Mouse (Mus musculus) midbrain, embryonic 14.5 days (tissue): ENCODE results near the gene Cmas. TPM values are rescaled to one million over a fixed set of nuclear protein-coding genes. Genes with fewer than 3 reads are reported as not detected.

Source experiments
- ATAC-seq: fragments of 200-750 bp; cut with Nextera tagmentation; 2 replicates; pipeline ENCODE4 v1.8.0; 2017; ENCODE audit warnings: moderate number of reproducible peaks, moderate library complexity; ENCODE audit not compliant: low FRiP score, low TSS enrichment
- DNase-seq: peaks from one replicate; pipeline ENCODE4 v3.0.0-alpha.2; 2015
- H3K27ac ChIP-seq: fragments of 300-500 bp; sonication (generic); replicated peaks from 2 replicates; pipeline ENCODE4 v1.5.1; 2014; ENCODE audit warnings: mild to moderate bottlenecking, low read depth, low read length, moderate library complexity
- H3K27me3 ChIP-seq: fragments of 300-500 bp; sonication (generic); 2 replicates; pipeline ENCODE4 v1.6.1; 2014; ENCODE audit warnings: low read length, control low read depth, mixed read lengths; ENCODE audit not compliant: control insufficient read depth, insufficient read depth
- H3K36me3 ChIP-seq: fragments of 300-500 bp; sonication (generic); 2 replicates; pipeline ENCODE4 v1.6.1; 2014; ENCODE audit warnings: low read length, control low read depth; ENCODE audit not compliant: control insufficient read depth, insufficient read depth
- H3K4me1 ChIP-seq: fragments of 300-500 bp; sonication (generic); 2 replicates; pipeline ENCODE4 v1.6.1; 2014; ENCODE audit warnings: mild to moderate bottlenecking, antibody characterized with exemption, low read length, control low read depth; ENCODE audit not compliant: control insufficient read depth, insufficient read depth
- H3K4me2 ChIP-seq: fragments of 300-500 bp; sonication (generic); 2 replicates; pipeline ENCODE4 v1.6.1; 2014; ENCODE audit warnings: mild to moderate bottlenecking, low read length, moderate library complexity
- H3K4me3 ChIP-seq: fragments of 300-500 bp; sonication (generic); replicated peaks from 2 replicates; pipeline ENCODE4 v1.5.1; 2014; ENCODE audit warnings: low read depth, low read length
- H3K9ac ChIP-seq: fragments of 300-500 bp; sonication (generic); replicated peaks from 2 replicates; pipeline ENCODE4 v1.6.1; 2014; ENCODE audit warnings: mild to moderate bottlenecking, low read length, moderate library complexity
- H3K9me3 ChIP-seq: fragments of 300-500 bp; sonication (generic); 2 replicates; pipeline ENCODE4 v1.6.1; 2016; ENCODE audit warnings: low read length, control low read depth, mixed read lengths; ENCODE audit not compliant: control insufficient read depth
- WGBS: fragments of 180-500 bp; shearing (Covaris S2); extraction: QIAGEN DNeasy Blood & Tissue Kit; methylation state at CpG from one replicate; pipeline ENCODE4 v1.1.7; 2014; 5-methylcytosine and 5-hydroxymethylcytosine counted together
- polyA plus RNA-seq: library from polyadenylated mRNA; unstranded; fragments of >200 nt; fragmentation: Nextera tagmentation; extraction: Ambion mirVana; gene quantifications from 2 replicates; pipeline ENCODE4 v1.2.1, GENCODE M21; 2014

The Cmas gene
- polyA plus RNA-seq, 1 experiment from 2014 or later: 230 TPM

GRCm38 (mm10) chr6:142779812-142780573 is 23.5 kb downstream of the Cmas start:
- Histone ChIP-seq H3K9ac (no peak overlapping the region), H3K4me2 (no peak overlapping the region), H3K27me3 (no peaks in the 10 kb centered on the region), H3K9me3 (no peaks in the 10 kb centered on the region), H3K4me1 (0 out of 2 replicates have a peak, but pooled peaks cover 2% of the 10 kb centered on the region), H3K4me3 (no peak overlapping the region), H3K36me3 (peaks cover 10% of the 10 kb centered on the region), H3K27ac (peak overlapping the region; percentile 47; the same call in 1 of the 2 replicates)
- DNase-seq (peak; percentile 60), ATAC-seq (peak; percentile 69)
- 55% methylated on average over 14 of the region's 14 CpGs for WGBS

- peaks cover 4% of the 10 kb centered on the region; the same call in 1 of the 2 replicates for H3K36me3 ChIP-seq
- H3K4me1 ChIP-seq: 0 out of 2 replicates have a peak, but pooled peaks cover 2% of the 10 kb centered on the region
- ATAC-seq: peak; percentile 48; the same call in 1 of the 2 replicates
- H3K27ac ChIP-seq: no peak overlapping the region
- DNase-seq: peak; percentile 35
- no peak overlapping the region for H3K4me3 ChIP-seq
- 47% methylated on average over 4 of the region's 4 CpGs for WGBS
- H3K4me2 ChIP-seq: no peak overlapping the region
- no peaks in the 10 kb centered on the region for H3K27me3 ChIP-seq
- no peaks in the 10 kb centered on the region for H3K9me3 ChIP-seq
- no peak overlapping the region for H3K9ac ChIP-seq
These were observed 24.1 kb downstream of the Cmas start for GRCm38 (mm10) chr6:142780574-142781033.

DNA sequence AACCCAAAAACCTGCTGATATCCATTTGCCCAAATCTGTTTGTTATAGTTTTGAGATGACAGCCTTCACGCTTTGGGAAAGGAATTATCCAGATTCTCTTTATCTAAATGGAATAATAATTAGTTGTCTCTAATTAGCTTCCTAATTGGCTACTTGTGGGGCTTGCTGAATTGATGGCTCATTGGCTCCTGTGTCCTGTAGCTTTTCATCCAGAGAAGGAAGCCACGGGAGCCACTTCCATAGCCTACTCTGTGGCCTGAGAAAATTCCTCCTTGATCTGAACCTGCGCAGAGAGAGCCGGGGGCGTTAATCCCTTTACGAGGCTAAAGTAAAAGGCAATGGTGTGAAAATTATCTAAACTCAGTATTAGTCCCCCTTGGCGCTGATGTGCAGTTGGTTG is 24.8 kb downstream of the Cmas start:
- no peaks in the 10 kb centered on the region for H3K9me3 ChIP-seq
- DNase-seq (peak; percentile 40), ATAC-seq (no peak)
- WGBS: 38% methylated on average over 7 of the region's 7 CpGs
- H3K9ac ChIP-seq: no peak overlapping the region
- no peak overlapping the region for H3K4me3 ChIP-seq
- no peaks in the 10 kb centered on the region for H3K27me3 ChIP-seq
- H3K4me1 ChIP-seq: 0 out of 2 replicates have a peak, but pooled peaks cover 2% of the 10 kb centered on the region
- H3K36me3 ChIP-seq: no peaks in the 10 kb centered on the region
- H3K4me2 ChIP-seq: no peak overlapping the region
- H3K27ac ChIP-seq: no peak overlapping the region

- ATAC-seq (no peak), DNase-seq (peak; percentile 61)
- 28% methylated on average over 4 of the region's 4 CpGs for WGBS
These were observed 28.9 kb downstream of the Cmas start for GRCm38 (mm10) chr6:142785343-142785742.

DNA sequence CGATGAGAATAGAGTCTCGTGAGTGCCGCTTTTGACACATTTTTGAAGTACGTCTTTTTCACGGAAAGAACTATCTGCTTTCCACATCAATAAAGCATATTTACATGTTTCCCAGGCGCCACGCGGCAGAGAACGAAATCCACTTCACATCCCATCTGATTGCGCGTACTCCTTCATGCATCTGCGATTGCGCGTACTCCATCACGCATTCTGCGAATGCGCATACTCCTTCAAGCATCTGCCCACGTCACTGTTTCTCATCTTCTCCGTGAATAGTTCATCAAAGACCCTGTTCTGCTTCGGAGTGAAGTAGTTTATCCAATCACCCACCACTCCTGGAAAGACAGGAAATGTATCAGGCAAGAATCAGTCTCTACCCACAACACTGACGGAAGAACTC is 29.6 kb downstream of the Cmas start:
- no peak for ATAC-seq
- H3K4me2 ChIP-seq: no peak overlapping the region
- H3K4me3 ChIP-seq: no peak overlapping the region
- H3K4me1 ChIP-seq: 0 out of 2 replicates have a peak, but pooled peaks cover 2% of the 10 kb centered on the region
- H3K27ac ChIP-seq: no peak overlapping the region
- 84% methylated on average over 21 of the region's 21 CpGs for WGBS
- no peak overlapping the region for H3K9ac ChIP-seq
- DNase-seq: peak; percentile 54
- H3K27me3 ChIP-seq: no peaks in the 10 kb centered on the region
- H3K9me3 ChIP-seq: no peaks in the 10 kb centered on the region
- no peaks in the 10 kb centered on the region for H3K36me3 ChIP-seq

More at GRCm38 (mm10) chr6:142785343-142785742, 28.9 kb downstream of the Cmas start:
- Histone ChIP-seq H3K9me3 (no peaks in the 10 kb centered on the region), H3K27ac (no peak overlapping the region), H3K4me2 (no peak overlapping the region), H3K27me3 (no peaks in the 10 kb centered on the region), H3K36me3 (no peaks in the 10 kb centered on the region), H3K9ac (no peak overlapping the region), H3K4me1 (0 out of 2 replicates have a peak, but pooled peaks cover 2% of the 10 kb centered on the region), H3K4me3 (no peak overlapping the region)

DNA sequence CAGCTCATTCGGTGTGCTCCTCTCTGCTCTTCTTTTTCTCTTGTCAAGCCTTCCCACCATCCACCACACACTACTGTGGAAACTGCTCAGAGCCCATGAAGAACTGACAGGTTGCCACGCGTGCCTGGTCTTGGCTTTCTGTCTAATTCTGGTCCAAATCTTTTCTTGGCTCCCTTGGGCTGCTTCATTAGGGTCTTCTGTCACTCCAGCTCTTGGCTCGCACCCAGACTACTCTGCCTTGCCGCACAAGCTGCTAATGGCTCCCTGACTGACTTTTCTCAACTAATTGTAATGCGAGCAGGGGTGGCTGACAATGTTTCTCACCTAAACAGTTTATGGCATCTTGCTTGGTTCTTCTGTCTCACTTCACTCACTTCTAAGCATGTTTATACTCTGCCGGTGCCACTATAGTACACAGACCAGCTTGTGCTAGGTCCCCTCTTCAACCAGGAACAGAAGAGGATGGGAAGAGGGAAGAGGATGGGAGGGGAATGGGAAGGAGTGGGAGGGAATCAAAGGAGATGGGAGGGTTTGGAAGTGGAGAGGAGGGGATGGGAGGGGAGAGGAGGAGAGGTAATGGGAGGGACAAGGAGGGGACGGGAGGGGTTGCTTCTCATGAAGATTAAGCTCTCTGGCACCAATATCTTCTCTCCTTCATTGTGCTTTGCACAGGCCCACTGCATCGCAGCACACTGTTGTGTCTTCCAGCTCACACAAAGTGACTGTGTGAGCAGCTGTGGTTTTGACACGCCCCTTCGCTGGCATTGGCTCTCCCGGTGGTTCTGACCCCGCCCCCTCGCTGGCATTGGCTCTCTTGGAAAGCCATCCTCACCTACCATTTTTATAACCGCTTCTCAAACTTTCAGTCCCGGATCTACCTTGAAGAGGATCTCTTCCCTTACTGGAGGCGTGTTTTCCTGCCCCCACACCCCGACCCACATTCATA is 31.8 kb downstream of the Cmas start:
- Histone ChIP-seq H3K9ac (no peak overlapping the region), H3K4me2 (no peak overlapping the region), H3K9me3 (no peaks in the 10 kb centered on the region), H3K27me3 (no peaks in the 10 kb centered on the region), H3K27ac (no peak overlapping the region), H3K36me3 (no peaks in the 10 kb centered on the region), H3K4me3 (no peak overlapping the region), H3K4me1 (peaks cover 10% of the 10 kb centered on the region; the same call in 1 of the 2 replicates)
- ATAC-seq (peak; percentile 62), DNase-seq (peak; percentile 46)
- 60% methylated on average over 18 of the region's 18 CpGs for WGBS

DNA sequence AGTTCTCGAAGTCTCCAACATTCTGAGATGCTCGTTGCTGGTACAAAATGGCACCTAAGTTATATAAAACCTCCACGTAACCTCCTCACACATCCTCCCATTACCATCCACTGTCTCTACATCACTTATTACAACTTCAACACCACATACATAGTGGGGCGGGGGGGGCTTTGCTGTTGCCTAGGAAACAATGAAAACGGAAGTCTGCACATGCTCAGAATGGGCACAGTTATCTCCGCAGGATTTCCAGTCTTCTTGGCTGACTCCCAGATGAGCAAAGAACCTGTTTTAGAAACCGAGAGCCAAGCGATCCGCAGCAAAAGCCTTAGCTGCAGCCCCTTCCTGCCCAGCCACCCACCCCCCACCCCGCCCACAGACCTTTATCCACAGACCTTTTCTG is 33.2 kb downstream of the Cmas start:
- no peak overlapping the region for H3K9ac ChIP-seq
- WGBS: 91% methylated on average over 10 of the region's 10 CpGs
- DNase-seq (no peak), ATAC-seq (no peak)
- no peaks in the 10 kb centered on the region for H3K36me3 ChIP-seq
- peaks cover 10% of the 10 kb centered on the region for H3K4me1 ChIP-seq
- no peak overlapping the region for H3K27ac ChIP-seq
- no peak overlapping the region for H3K4me3 ChIP-seq
- H3K4me2 ChIP-seq: no peak overlapping the region
- H3K9me3 ChIP-seq: no peaks in the 10 kb centered on the region
- H3K27me3 ChIP-seq: no peaks in the 10 kb centered on the region

- Histone ChIP-seq H3K27me3 (no peaks in the 10 kb centered on the region), H3K36me3 (no peaks in the 10 kb centered on the region), H3K9ac (0 out of 2 replicates have a peak overlapping the region, but pooled peaks have one; percentile 16), H3K9me3 (no peaks in the 10 kb centered on the region), H3K27ac (no peak overlapping the region), H3K4me3 (no peak overlapping the region), H3K4me2 (no peak overlapping the region), H3K4me1 (peaks cover 10% of the 10 kb centered on the region)
- ATAC-seq (no peak), DNase-seq (peak; percentile 52)
- WGBS: 40% methylated on average over 13 of the region's 13 CpGs
These were observed 35.9 kb downstream of the Cmas start for GRCm38 (mm10) chr6:142792241-142792968.
